Mouse (Mus musculus): ENCODE measurements around the gene Pcbp3. TPM values are rescaled to one million over a fixed set of nuclear protein-coding genes. Genes with fewer than 3 reads are reported as not detected.
A peak's percentile ranks its signal among the peaks of the same experiment; 100 is the strongest.

The Pcbp3 gene
- polyA plus RNA-seq, 1 experiment from 2014 or later = 29.0 TPM

- no peaks in the 10 kb centered on the region for H3K27me3 ChIP-seq (replicated peaks; ENCODE audit: control insufficient read depth, insufficient read depth, low read length)
- H3K4me3 ChIP-seq (ENCODE audit: low read depth, low read length) = no peak overlapping the region
- DNase-seq (ENCODE audit: low spot score) (no peak), ATAC-seq (replicated peaks; ENCODE audit: low FRiP score, low TSS enrichment, low read depth) (no peak)
- WGBS = 66% methylated on average over 5 of the region's 5 CpGs
- H3K4me1 ChIP-seq (replicated peaks; ENCODE audit: control insufficient read depth, insufficient read depth, low read length) = no peaks in the 10 kb centered on the region
- no peak overlapping the region for H3K27ac ChIP-seq (ENCODE audit: low read depth)
- no peaks in the 10 kb centered on the region for H3K36me3 ChIP-seq (ENCODE audit: control insufficient read depth, insufficient read depth, low read length)
- H3K4me2 ChIP-seq (ENCODE audit: low read length) = no peak overlapping the region
- no peaks in the 10 kb centered on the region for H3K9me3 ChIP-seq (ENCODE audit: control insufficient read depth, low read length)
- H3K9ac ChIP-seq (ENCODE audit: low read length) = no peak overlapping the region
These were observed 79.8 kb downstream of the Pcbp3 start for GRCm38 (mm10) chr10:76881900-76882299.

GRCm38 (mm10) chr10:76875310-76875709 lies 86.4 kb downstream of the Pcbp3 start:
- Histone ChIP-seq H3K9ac (ENCODE audit: low read length) (no peak overlapping the region), H3K27me3 (replicated peaks; ENCODE audit: control insufficient read depth, insufficient read depth, low read length) (no peaks in the 10 kb centered on the region), H3K4me2 (ENCODE audit: low read length) (no peak overlapping the region), H3K27ac (ENCODE audit: low read depth) (no peak overlapping the region), H3K9me3 (ENCODE audit: control insufficient read depth, low read length) (no peaks in the 10 kb centered on the region), H3K4me1 (replicated peaks; ENCODE audit: control insufficient read depth, insufficient read depth, low read length) (peaks cover 5% of the 10 kb centered on the region), H3K4me3 (ENCODE audit: low read depth, low read length) (no peak overlapping the region), H3K36me3 (ENCODE audit: control insufficient read depth, insufficient read depth, low read length) (no peaks in the 10 kb centered on the region)
- peak; percentile 45 for DNase-seq (ENCODE audit: low spot score)
- no peak for ATAC-seq (replicated peaks; ENCODE audit: low FRiP score, low TSS enrichment, low read depth)
- WGBS = 58% methylated on average over 6 of the region's 6 CpGs

DNA sequence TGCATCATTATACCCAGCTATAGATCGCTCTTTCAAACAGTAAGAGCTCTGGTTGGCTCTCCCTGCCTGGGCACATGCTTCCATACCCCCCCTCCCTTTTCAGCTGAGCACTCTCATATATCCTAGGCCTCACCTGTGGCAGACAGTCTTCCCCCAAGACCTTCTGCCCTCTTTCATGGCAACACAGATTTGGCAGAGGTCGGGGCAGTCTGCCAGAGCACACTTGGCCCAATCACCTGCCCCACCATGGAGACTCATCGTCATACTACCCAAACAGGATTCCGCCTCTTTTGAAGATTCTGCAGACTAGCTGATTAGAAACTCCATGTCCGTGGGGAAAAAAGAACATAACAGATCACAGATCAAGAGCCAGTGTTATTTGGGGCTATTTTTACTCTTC lies 86.8 kb downstream of the Pcbp3 start:
- H3K36me3 ChIP-seq (ENCODE audit: control insufficient read depth, insufficient read depth, low read length) = no peaks in the 10 kb centered on the region
- no peaks in the 10 kb centered on the region for H3K9me3 ChIP-seq (ENCODE audit: control insufficient read depth, low read length)
- no peak overlapping the region for H3K27ac ChIP-seq (ENCODE audit: low read depth)
- no peak overlapping the region for H3K4me3 ChIP-seq (ENCODE audit: low read depth, low read length)
- no peaks in the 10 kb centered on the region for H3K27me3 ChIP-seq (replicated peaks; ENCODE audit: control insufficient read depth, insufficient read depth, low read length)
- ATAC-seq (replicated peaks; ENCODE audit: low FRiP score, low TSS enrichment, low read depth) (no peak), DNase-seq (ENCODE audit: low spot score) (no peak)
- H3K4me2 ChIP-seq (ENCODE audit: low read length) = no peak overlapping the region
- WGBS = 75% methylated on average over 5 of the region's 5 CpGs
- H3K4me1 ChIP-seq (replicated peaks; ENCODE audit: control insufficient read depth, insufficient read depth, low read length) = peaks cover 5% of the 10 kb centered on the region
- H3K9ac ChIP-seq (ENCODE audit: low read length) = no peak overlapping the region

GRCm38 (mm10) chr10:76874398-76874797 lies 87.3 kb downstream of the Pcbp3 start:
- DNase-seq (ENCODE audit: low spot score) = no peak
- WGBS = 86% methylated on average over 1 of the region's 1 CpGs
- Histone ChIP-seq H3K4me2 (ENCODE audit: low read length) (no peak overlapping the region), H3K4me1 (replicated peaks; ENCODE audit: control insufficient read depth, insufficient read depth, low read length) (peaks cover 5% of the 10 kb centered on the region), H3K27me3 (replicated peaks; ENCODE audit: control insufficient read depth, insufficient read depth, low read length) (no peaks in the 10 kb centered on the region), H3K9ac (ENCODE audit: low read length) (no peak overlapping the region), H3K9me3 (ENCODE audit: control insufficient read depth, low read length) (no peaks in the 10 kb centered on the region), H3K36me3 (ENCODE audit: control insufficient read depth, insufficient read depth, low read length) (no peaks in the 10 kb centered on the region), H3K4me3 (ENCODE audit: low read depth, low read length) (no peak overlapping the region), H3K27ac (ENCODE audit: low read depth) (no peak overlapping the region)
- ATAC-seq (replicated peaks; ENCODE audit: low FRiP score, low TSS enrichment, low read depth) = no peak

- Histone ChIP-seq H3K4me1 (replicated peaks; ENCODE audit: control insufficient read depth, insufficient read depth, low read length) (peaks cover 5% of the 10 kb centered on the region), H3K9ac (ENCODE audit: low read length) (no peak overlapping the region), H3K36me3 (ENCODE audit: control insufficient read depth, insufficient read depth, low read length) (no peaks in the 10 kb centered on the region), H3K4me3 (ENCODE audit: low read depth, low read length) (no peak overlapping the region), H3K9me3 (ENCODE audit: control insufficient read depth, low read length) (no peaks in the 10 kb centered on the region), H3K27ac (ENCODE audit: low read depth) (no peak overlapping the region), H3K27me3 (replicated peaks; ENCODE audit: control insufficient read depth, insufficient read depth, low read length) (no peaks in the 10 kb centered on the region), H3K4me2 (ENCODE audit: low read length) (no peak overlapping the region)
- DNase-seq (ENCODE audit: low spot score) (no peak), ATAC-seq (replicated peaks; ENCODE audit: low FRiP score, low TSS enrichment, low read depth) (no peak)
- WGBS = 50% methylated on average over 10 of the region's 10 CpGs
These were observed 87.7 kb downstream of the Pcbp3 start for GRCm38 (mm10) chr10:76873948-76874347.

DNA sequence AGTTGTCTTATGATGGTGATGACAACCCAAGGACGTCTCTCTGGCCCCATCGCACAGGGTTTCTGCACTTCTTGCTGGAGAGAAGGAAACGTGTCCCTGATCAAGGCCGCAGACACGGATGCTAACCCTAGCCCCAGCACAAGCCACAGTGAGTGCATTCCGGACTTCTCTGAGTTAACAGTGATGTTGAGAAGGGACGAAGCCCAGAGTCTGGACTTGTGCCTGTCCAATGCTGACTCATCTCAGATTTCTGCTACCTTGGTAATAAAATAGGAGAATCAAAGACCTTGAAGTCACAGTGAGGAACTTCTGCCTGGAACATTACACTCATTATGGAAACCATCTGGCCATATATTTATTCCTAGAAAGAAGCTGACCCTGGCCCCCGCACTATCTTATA lies 89.0 kb downstream of the Pcbp3 start:
- Histone ChIP-seq H3K9ac (ENCODE audit: low read length) (no peak overlapping the region), H3K9me3 (ENCODE audit: control insufficient read depth, low read length) (no peaks in the 10 kb centered on the region), H3K27me3 (replicated peaks; ENCODE audit: control insufficient read depth, insufficient read depth, low read length) (no peaks in the 10 kb centered on the region), H3K4me2 (ENCODE audit: low read length) (no peak overlapping the region), H3K36me3 (ENCODE audit: control insufficient read depth, insufficient read depth, low read length) (no peaks in the 10 kb centered on the region), H3K4me1 (replicated peaks; ENCODE audit: control insufficient read depth, insufficient read depth, low read length) (peaks cover 5% of the 10 kb centered on the region), H3K4me3 (ENCODE audit: low read depth, low read length) (no peak overlapping the region), H3K27ac (ENCODE audit: low read depth) (no peak overlapping the region)
- DNase-seq (ENCODE audit: low spot score) (no peak), ATAC-seq (replicated peaks; ENCODE audit: low FRiP score, low TSS enrichment, low read depth) (no peak)
- 82% methylated on average over 8 of the region's 8 CpGs for WGBS

- ATAC-seq (replicated peaks; ENCODE audit: low FRiP score, low TSS enrichment, low read depth) (no peak), DNase-seq (ENCODE audit: low spot score) (no peak)
- Histone ChIP-seq H3K4me2 (ENCODE audit: low read length) (no peak overlapping the region), H3K4me3 (ENCODE audit: low read depth, low read length) (no peak overlapping the region), H3K9me3 (ENCODE audit: control insufficient read depth, low read length) (no peaks in the 10 kb centered on the region), H3K9ac (ENCODE audit: low read length) (no peak overlapping the region), H3K36me3 (ENCODE audit: control insufficient read depth, insufficient read depth, low read length) (no peaks in the 10 kb centered on the region), H3K4me1 (replicated peaks; ENCODE audit: control insufficient read depth, insufficient read depth, low read length) (no peaks in the 10 kb centered on the region), H3K27ac (ENCODE audit: low read depth) (no peak overlapping the region), H3K27me3 (replicated peaks; ENCODE audit: control insufficient read depth, insufficient read depth, low read length) (no peaks in the 10 kb centered on the region)
These were observed 95.8 kb downstream of the Pcbp3 start for GRCm38 (mm10) chr10:76865936-76866335.

GRCm38 (mm10) chr10:76860998-76861397 lies 100.7 kb downstream of the Pcbp3 start:
- Histone ChIP-seq H3K36me3 (ENCODE audit: control insufficient read depth, insufficient read depth, low read length) (no peaks in the 10 kb centered on the region), H3K4me2 (ENCODE audit: low read length) (no peak overlapping the region), H3K9ac (ENCODE audit: low read length) (no peak overlapping the region), H3K4me3 (ENCODE audit: low read depth, low read length) (no peak overlapping the region), H3K4me1 (replicated peaks; ENCODE audit: control insufficient read depth, insufficient read depth, low read length) (no peaks in the 10 kb centered on the region), H3K27ac (ENCODE audit: low read depth) (no peak overlapping the region), H3K9me3 (ENCODE audit: control insufficient read depth, low read length) (no peaks in the 10 kb centered on the region), H3K27me3 (replicated peaks; ENCODE audit: control insufficient read depth, insufficient read depth, low read length) (no peaks in the 10 kb centered on the region)
- 56% methylated on average over 3 of the region's 3 CpGs for WGBS
- ATAC-seq (replicated peaks; ENCODE audit: low FRiP score, low TSS enrichment, low read depth) = no peak
- no peak for DNase-seq (ENCODE audit: low spot score)

- no peak for ATAC-seq (replicated peaks; ENCODE audit: low FRiP score, low TSS enrichment, low read depth)
- Histone ChIP-seq H3K27me3 (replicated peaks; ENCODE audit: control insufficient read depth, insufficient read depth, low read length) (no peaks in the 10 kb centered on the region), H3K27ac (ENCODE audit: low read depth) (no peak overlapping the region), H3K4me1 (replicated peaks; ENCODE audit: control insufficient read depth, insufficient read depth, low read length) (no peaks in the 10 kb centered on the region), H3K4me3 (ENCODE audit: low read depth, low read length) (no peak overlapping the region), H3K4me2 (ENCODE audit: low read length) (no peak overlapping the region), H3K9me3 (ENCODE audit: control insufficient read depth, low read length) (no peaks in the 10 kb centered on the region), H3K9ac (ENCODE audit: low read length) (no peak overlapping the region), H3K36me3 (ENCODE audit: control insufficient read depth, insufficient read depth, low read length) (no peaks in the 10 kb centered on the region)
- DNase-seq (ENCODE audit: low spot score) = no peak
- WGBS = 73% methylated on average over 12 of the region's 12 CpGs
These were observed 102.1 kb downstream of the Pcbp3 start for GRCm38 (mm10) chr10:76859355-76860127.
